Mouse (Mus musculus) splenic B cell, adult 2 months (primary cell): ENCODE data around the gene Peak1.

Experiments used
- DNase-seq: peaks from one replicate; pipeline ENCODE4 v3.0.0-alpha.2; 2011; ENCODE audit warnings: low read depth, low spot score
- H3K27me3 ChIP-seq: 2 replicates; pipeline ENCODE4 v1.6.1; 2012; ENCODE audit warnings: mild to moderate bottlenecking, low read length, moderate library complexity, mixed read lengths; ENCODE audit not compliant: control insufficient read depth, poor library complexity, insufficient read depth, severe bottlenecking
- H3K36me3 ChIP-seq: 2 replicates; pipeline ENCODE4 v1.6.1; 2012; ENCODE audit warnings: mild to moderate bottlenecking, low read length, moderate library complexity, mixed read lengths; ENCODE audit not compliant: control insufficient read depth, poor library complexity, insufficient read depth, severe bottlenecking

Gene Peak1

GRCm38 (mm10) chr9:56424861-56425260 is 7.0 kb upstream of the Peak1 start:
- DNase-seq: peak; percentile 10
- Histone ChIP-seq H3K36me3 (0 out of 2 replicates have a peak, but pooled peaks cover 3% of the 10 kb centered on the region), H3K27me3 (no peaks in the 10 kb centered on the region)

DNA sequence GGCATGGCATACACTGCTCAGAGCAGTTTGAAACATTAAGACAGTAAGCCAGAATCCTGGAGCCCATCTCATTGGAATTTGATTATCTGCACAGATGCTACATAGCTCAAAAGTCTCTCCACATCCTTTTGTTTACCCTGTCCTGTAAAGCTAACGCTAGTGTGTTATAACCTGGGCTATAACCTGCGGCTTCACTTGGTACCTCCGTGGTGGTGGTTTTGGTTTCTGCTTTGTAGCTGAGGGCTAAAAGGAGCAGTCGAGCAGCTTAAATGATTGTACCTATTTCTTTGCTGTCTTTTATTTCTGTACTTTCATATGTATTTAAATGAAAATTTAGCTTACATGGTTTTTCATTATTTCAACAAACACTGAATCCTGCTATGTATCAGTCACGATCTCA is 4.1 kb upstream of the Peak1 start:
- Histone ChIP-seq H3K27me3 (no peaks in the 10 kb centered on the region), H3K36me3 (no peaks in the 10 kb centered on the region)
- no peak for DNase-seq

DNA sequence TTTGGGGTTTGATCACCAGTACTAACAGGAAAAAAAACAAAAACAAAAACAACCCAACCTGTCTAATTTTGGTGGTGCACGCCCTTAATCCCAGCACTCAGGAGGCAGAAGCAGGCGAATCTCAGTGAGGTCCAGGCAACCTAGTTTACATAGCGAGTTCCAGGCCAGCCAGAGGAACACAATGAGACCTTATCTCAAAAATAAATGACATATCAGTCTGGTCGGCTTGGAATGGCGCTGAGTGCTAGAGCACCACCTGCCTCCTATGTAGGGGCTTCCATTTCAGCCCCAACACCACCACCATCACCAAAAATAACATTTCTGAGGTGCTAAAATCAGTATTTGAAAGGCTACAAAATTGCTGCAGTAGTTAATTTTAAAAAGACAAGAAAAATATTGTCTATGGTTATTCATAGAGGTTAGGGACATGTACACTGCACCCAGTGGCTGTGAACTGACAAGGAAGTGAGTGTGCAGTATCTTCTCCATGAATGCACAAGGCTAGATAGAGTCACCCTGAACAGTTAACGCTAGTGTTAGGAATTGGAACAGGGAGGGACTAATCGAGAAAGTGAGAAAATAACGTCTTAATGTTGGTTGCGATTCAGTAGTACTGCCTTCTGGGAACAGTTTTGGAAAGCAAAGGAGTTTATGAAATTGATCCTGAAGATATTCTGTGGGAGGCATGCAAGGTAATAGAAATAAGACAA is 3.2 kb upstream of the Peak1 start:
- DNase-seq: no peak
- H3K27me3 ChIP-seq: no peaks in the 10 kb centered on the region
- H3K36me3 ChIP-seq: no peaks in the 10 kb centered on the region

GRCm38 (mm10) chr9:56420236-56420635 is 2.4 kb upstream of the Peak1 start:
- H3K36me3 ChIP-seq: no peaks in the 10 kb centered on the region
- no peak for DNase-seq
- H3K27me3 ChIP-seq: no peaks in the 10 kb centered on the region

DNA sequence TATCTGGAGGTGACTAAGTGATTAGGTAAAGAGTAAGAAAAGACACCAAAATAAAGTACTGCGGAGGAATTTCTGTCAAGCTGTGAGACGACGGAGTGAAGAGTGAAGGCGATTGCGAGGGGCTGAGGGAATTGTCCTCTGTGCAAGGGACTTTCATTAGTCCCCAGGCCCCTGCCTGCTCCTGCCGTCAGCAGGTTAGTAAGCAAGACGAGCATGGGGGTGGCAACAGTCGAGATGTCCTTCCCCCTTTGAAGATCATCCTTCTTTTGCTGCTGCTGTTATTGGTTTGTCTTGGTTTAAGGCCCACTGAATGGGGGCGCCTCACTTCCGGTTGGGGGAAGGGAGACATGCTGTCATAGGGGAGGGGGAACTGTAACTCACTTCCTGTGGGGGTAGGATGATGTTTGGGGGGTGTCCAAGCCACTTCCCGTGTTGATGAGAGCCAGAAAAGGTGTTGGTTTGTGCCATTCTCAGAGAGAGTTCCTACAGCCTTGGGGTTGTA is 922 bp upstream of the Peak1 start:
- peak; percentile 95 for DNase-seq
- no peaks in the 10 kb centered on the region for H3K27me3 ChIP-seq
- H3K36me3 ChIP-seq: no peaks in the 10 kb centered on the region

GRCm38 (mm10) chr9:56417415-56417947 is 386 bp downstream of the Peak1 start:
- Histone ChIP-seq H3K27me3 (no peaks in the 10 kb centered on the region), H3K36me3 (no peaks in the 10 kb centered on the region)
- DNase-seq: peak; percentile 84

- Histone ChIP-seq H3K27me3 (no peaks in the 10 kb centered on the region), H3K36me3 (no peaks in the 10 kb centered on the region)
- DNase-seq: no peak
These were observed 1.8 kb downstream of the Peak1 start for GRCm38 (mm10) chr9:56415935-56416607.

GRCm38 (mm10) chr9:56415393-56415792 is 2.5 kb downstream of the Peak1 start:
- Histone ChIP-seq H3K27me3 (no peaks in the 10 kb centered on the region), H3K36me3 (no peaks in the 10 kb centered on the region)
- DNase-seq: no peak

- H3K36me3 ChIP-seq: no peaks in the 10 kb centered on the region
- DNase-seq: peak; percentile 27
- H3K27me3 ChIP-seq: no peaks in the 10 kb centered on the region
These were observed 3.5 kb downstream of the Peak1 start for GRCm38 (mm10) chr9:56414322-56414721.

DNA sequence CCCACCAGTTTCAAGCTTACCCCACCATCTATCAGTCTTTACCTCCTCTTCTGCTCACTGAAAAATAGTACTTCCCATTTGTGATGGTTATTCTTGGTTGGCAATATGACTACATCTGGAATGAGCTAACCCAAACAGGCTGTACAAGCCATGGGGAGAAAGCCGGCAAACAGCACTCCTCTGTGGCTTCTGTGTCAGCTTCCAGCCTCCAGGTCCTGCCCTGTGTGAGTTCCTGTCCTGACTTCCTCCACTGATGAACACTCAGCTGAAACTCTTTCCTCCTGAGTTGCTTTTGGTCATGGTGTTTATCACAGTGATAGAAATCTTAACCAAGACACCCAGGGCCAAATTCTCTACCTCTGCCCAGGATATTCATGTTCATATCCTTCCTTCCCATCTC is 5.2 kb downstream of the Peak1 start:
- no peaks in the 10 kb centered on the region for H3K36me3 ChIP-seq
- no peaks in the 10 kb centered on the region for H3K27me3 ChIP-seq
- DNase-seq: no peak

DNA sequence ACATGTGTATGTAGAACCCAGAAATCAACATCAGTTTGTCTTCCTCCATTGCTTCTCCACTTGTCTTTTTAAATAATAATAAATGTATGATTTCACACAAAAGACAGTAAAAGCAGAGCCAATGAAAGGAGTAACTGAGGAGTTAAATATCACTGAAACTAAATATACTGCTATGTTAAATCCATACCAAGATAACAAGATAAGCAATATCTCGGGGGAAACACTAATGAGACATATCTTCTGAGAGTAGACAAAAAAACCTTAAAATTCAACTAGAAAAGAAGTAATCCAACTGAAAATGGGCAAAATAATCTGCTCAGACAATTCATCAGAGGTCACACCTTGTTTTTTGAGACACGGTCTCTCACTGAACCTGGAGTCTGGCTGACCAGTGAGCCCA is 7.9 kb downstream of the Peak1 start:
- Histone ChIP-seq H3K27me3 (no peaks in the 10 kb centered on the region), H3K36me3 (no peaks in the 10 kb centered on the region)
- DNase-seq: no peak

- Histone ChIP-seq H3K27me3 (no peaks in the 10 kb centered on the region), H3K36me3 (no peaks in the 10 kb centered on the region)
- DNase-seq: no peak
These were observed 13.2 kb downstream of the Peak1 start for GRCm38 (mm10) chr9:56404619-56405018.

GRCm38 (mm10) chr9:56396306-56396705 is 21.6 kb downstream of the Peak1 start:
- Histone ChIP-seq H3K27me3 (no peaks in the 10 kb centered on the region), H3K36me3 (no peaks in the 10 kb centered on the region)
- DNase-seq: no peak

DNA sequence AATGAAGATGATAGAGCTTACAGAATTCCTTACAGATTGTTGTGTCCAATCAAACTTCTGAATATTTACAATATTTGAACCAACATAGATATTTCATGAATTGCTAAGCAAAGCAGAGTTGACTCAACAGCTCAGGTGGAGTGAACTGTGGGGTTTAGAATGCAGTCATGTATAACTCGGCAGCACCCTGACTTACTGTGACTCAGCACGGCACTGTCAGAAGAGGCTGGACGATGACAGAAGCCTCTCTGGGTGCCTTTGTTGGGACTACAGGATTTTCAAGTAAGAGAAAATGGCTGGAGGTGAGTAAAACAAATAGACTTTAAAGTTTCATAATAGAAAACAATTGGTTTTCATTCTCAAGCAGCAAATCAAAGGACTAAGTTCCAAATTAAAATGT is 25.0 kb downstream of the Peak1 start:
- no peaks in the 10 kb centered on the region for H3K36me3 ChIP-seq
- no peak for DNase-seq
- no peaks in the 10 kb centered on the region for H3K27me3 ChIP-seq

DNA sequence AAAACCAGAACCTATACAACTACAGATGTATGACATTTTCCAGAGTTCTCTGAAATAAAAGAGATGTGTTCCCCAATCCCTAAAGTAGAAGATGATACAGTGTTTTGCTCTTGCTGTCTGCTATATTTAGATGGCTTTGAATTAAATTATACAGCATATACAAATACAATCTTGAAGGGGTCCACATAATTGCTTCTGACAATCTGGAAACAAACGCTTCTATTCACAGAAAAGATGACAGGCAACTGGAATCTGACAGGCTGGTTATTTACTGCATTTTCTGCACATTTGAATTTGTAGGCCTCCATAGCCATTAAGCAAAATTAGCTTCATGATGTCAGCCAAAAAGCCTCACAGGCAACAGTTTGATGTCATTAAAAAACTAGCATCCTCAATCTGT is 35.1 kb downstream of the Peak1 start:
- no peak for DNase-seq
- Histone ChIP-seq H3K36me3 (no peaks in the 10 kb centered on the region), H3K27me3 (no peaks in the 10 kb centered on the region)
